Mouse (Mus musculus) lung, embryonic 16.5 days (tissue): ENCODE measurements around the gene Fgfr2. TPM values are rescaled to one million over a fixed set of nuclear protein-coding genes. Genes with fewer than 3 reads are reported as not detected.
A peak's percentile ranks its signal among the peaks of the same experiment; 100 is the strongest.
"Not testable (repeated sequence)": the region's sequence is repeated elsewhere in the genome, so short reads cannot be mapped to it uniquely, and the experiment has no call there.

Experiments used
- ATAC-seq: fragments of 200-750 bp; cut with Nextera tagmentation; 2 replicates; pipeline ENCODE4 v1.8.0; 2017; ENCODE audit warnings: low read depth, mild to moderate bottlenecking, moderate library complexity
- H3K27ac ChIP-seq: fragments of 300-500 bp; sonication (generic); 2 replicates; pipeline ENCODE4 v1.5.1; 2014; ENCODE audit warnings: mild to moderate bottlenecking, control low read depth, low read length
- H3K27me3 ChIP-seq: fragments of 300-500 bp; sonication (generic); 2 replicates; pipeline ENCODE4 v1.6.1; 2014; ENCODE audit warnings: low read depth, low read length, mixed read lengths; ENCODE audit not compliant: control insufficient read depth, insufficient read depth
- H3K36me3 ChIP-seq: fragments of 300-500 bp; sonication (generic); 2 replicates; pipeline ENCODE4 v1.6.1; 2014; ENCODE audit warnings: low read length; ENCODE audit not compliant: control insufficient read depth, insufficient read depth
- H3K4me1 ChIP-seq: fragments of 300-500 bp; sonication (generic); replicated peaks from 2 replicates; pipeline ENCODE4 v1.6.1; 2014; ENCODE audit warnings: low read length, mixed read lengths; ENCODE audit not compliant: control insufficient read depth, insufficient read depth
- H3K4me2 ChIP-seq: fragments of 300-500 bp; sonication (generic); 2 replicates; pipeline ENCODE4 v1.6.1; 2014; ENCODE audit warnings: low read depth, low read length, control low read depth
- H3K4me3 ChIP-seq: fragments of 300-500 bp; sonication (generic); 2 replicates; pipeline ENCODE4 v1.5.1; 2014; ENCODE audit warnings: mild to moderate bottlenecking, low read length, control low read depth
- H3K9ac ChIP-seq: fragments of 300-500 bp; sonication (generic); 2 replicates; pipeline ENCODE4 v1.6.1; 2014; ENCODE audit warnings: low read length, control low read depth
- H3K9me3 ChIP-seq: fragments of 300-500 bp; sonication (generic); 2 replicates; pipeline ENCODE4 v1.6.1; 2016; ENCODE audit warnings: low read length; ENCODE audit not compliant: control insufficient read depth
- WGBS: fragments of 180-500 bp; shearing (Covaris S2); extraction: QIAGEN DNeasy Blood & Tissue Kit; methylation state at CpG from one replicate; pipeline ENCODE4 v1.1.7; 2014; 5-methylcytosine and 5-hydroxymethylcytosine counted together
- polyA plus RNA-seq: library from polyadenylated mRNA; unstranded; fragments of >200 nt; fragmentation: Nextera tagmentation; extraction: Ambion mirVana; gene quantifications from 2 replicates; pipeline ENCODE4 v1.2.1, GENCODE M21; 2015

Fgfr2 gene
- polyA plus RNA-seq, 1 experiment from 2014 or later, result 175 TPM

DNA sequence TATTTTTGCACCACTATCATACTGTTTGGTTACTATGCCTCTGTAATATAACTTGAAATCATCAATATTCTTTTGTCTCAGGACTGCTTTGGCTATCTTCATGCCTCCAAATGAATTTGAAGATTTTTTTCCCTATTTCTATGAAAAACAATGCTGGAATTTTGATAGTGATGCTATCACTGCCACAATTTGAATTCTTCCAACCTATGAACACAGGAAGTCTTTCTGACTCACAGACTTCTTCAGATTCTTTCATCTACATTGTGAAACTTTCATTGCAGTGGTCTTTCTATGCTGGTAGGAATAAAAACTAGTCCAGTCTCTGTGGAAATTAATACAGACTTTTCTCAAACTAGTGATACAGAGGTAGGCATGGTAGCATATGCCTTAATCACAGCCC, 2631.1 kb downstream of the Fgfr2 start:
- 0 out of 2 replicates have a peak, but pooled peaks cover 3% of the 10 kb centered on the region for H3K36me3 ChIP-seq
- H3K4me3 ChIP-seq, result no peak overlapping the region
- H3K4me2 ChIP-seq, result no peak overlapping the region
- no peaks in the 10 kb centered on the region for H3K9me3 ChIP-seq
- no peaks in the 10 kb centered on the region for H3K4me1 ChIP-seq
- no peak overlapping the region for H3K27ac ChIP-seq
- H3K27me3 ChIP-seq, result no peaks in the 10 kb centered on the region
- no peak for ATAC-seq
- no peak overlapping the region for H3K9ac ChIP-seq

DNA sequence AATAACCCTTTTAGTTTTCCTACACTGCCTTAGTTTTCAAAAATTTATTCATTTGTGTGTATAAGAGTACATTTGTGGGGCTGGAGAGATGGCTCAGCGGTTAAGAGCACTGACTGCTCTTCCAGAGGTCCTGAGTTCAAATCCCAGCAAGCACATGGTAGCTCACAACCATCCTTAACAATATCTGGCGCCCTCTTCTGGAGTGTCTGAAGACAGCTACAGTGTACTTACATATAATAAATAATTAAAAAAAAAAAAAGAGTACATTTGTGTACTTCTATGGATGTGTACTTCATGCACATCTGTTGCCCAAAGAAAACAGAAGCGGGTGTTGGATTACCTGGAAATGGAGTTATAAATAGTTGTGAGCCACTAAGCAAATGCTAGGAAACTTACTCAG, 2644.1 kb downstream of the Fgfr2 start:
- H3K36me3 ChIP-seq, H3K4me3 ChIP-seq, H3K9me3 ChIP-seq, H3K4me1 ChIP-seq, H3K4me2 ChIP-seq, H3K9ac ChIP-seq, ATAC-seq, H3K27ac ChIP-seq, H3K27me3 ChIP-seq: not testable (repeated sequence)
- 82% methylated on average over 3 of the region's 3 CpGs for WGBS

DNA sequence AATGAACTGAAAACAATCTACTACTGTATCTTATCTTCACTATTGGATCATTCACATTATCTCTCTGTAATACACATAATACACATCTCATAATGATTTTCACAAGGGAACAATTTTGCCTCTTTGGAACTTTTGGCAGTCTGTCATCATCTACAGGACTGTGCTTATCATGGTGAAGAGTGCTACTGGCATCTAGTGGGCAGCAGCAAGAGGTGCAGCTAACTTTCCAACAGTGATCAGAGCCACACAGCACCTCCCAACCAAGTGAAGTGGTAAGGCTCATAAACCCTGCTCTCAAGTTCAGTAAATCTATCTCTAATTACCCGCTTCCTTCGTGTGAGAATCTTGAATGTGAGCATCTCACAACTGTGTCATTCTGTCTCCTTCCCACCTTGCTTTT, 2647.2 kb downstream of the Fgfr2 start:
- H3K4me1 ChIP-seq, result no peaks in the 10 kb centered on the region; the same call in 1 of the 2 replicates
- no peak overlapping the region for H3K27ac ChIP-seq

DNA sequence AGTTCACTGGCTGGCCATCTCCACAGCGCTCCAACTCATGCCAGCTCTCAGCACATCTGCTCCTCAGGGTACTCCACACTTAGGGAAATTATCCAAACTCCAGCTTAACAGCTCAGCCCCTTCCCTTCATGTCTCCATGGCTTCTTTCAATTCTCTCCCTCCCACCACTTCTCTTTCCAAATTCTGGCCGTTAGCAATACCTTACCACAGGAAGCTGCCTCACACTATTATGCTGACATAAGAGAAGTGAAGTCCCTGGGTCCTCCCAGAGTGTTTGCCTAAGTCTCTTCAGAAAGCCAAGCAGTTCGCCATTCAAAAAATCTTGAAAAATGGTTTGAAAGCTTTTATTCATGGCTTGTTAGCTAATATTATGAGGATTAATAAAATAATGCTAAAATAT, 2649.3 kb downstream of the Fgfr2 start:
- H3K27me3 ChIP-seq, result no peaks in the 10 kb centered on the region
- no peak overlapping the region for H3K9ac ChIP-seq
- H3K4me2 ChIP-seq, result no peak overlapping the region
- no peaks in the 10 kb centered on the region; the same call in 1 of the 2 replicates for H3K4me1 ChIP-seq
- no peaks in the 10 kb centered on the region for H3K9me3 ChIP-seq
- WGBS, result 55% methylated on average over 3 of the region's 3 CpGs
- no peaks in the 10 kb centered on the region for H3K36me3 ChIP-seq
- no peak for ATAC-seq
- no peak overlapping the region for H3K27ac ChIP-seq
- H3K4me3 ChIP-seq, result no peak overlapping the region

More for the DNA sequence above, 2647.2 kb downstream of the Fgfr2 start:
- Histone ChIP-seq H3K4me3 (no peak overlapping the region), H3K27me3 (no peaks in the 10 kb centered on the region), H3K4me2 (no peak overlapping the region), H3K36me3 (peaks cover 3% of the 10 kb centered on the region; the same call in 1 of the 2 replicates), H3K9ac (no peak overlapping the region), H3K9me3 (no peaks in the 10 kb centered on the region)
- peak; percentile 82 for ATAC-seq
- 36% methylated on average over 2 of the region's 2 CpGs for WGBS

DNA sequence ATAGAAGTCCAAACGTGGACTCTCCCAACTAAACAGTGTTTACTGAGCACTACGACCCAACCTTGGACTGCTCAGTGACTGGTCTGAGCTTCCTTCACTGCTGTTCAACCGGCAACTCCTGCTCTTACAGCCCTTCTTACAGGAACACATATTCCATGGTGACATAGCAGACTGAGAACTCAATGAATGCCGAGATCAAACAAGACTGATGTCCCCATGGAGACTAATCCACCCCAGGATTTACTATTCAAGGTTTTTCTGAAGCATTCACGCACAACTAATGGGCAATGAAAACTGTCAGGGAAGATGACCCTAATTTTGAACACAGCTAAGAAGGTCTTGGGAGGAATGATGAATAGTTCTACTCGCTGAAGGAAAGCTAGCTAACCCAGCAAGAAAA, 2650.5 kb downstream of the Fgfr2 start:
- Histone ChIP-seq H3K27me3 (no peaks in the 10 kb centered on the region), H3K9me3 (no peaks in the 10 kb centered on the region), H3K4me1 (no peaks in the 10 kb centered on the region; the same call in 1 of the 2 replicates), H3K27ac (no peak overlapping the region), H3K4me3 (no peak overlapping the region), H3K9ac (no peak overlapping the region), H3K36me3 (no peaks in the 10 kb centered on the region), H3K4me2 (no peak overlapping the region)
- 70% methylated on average over 6 of the region's 6 CpGs for WGBS
- no peak for ATAC-seq

DNA sequence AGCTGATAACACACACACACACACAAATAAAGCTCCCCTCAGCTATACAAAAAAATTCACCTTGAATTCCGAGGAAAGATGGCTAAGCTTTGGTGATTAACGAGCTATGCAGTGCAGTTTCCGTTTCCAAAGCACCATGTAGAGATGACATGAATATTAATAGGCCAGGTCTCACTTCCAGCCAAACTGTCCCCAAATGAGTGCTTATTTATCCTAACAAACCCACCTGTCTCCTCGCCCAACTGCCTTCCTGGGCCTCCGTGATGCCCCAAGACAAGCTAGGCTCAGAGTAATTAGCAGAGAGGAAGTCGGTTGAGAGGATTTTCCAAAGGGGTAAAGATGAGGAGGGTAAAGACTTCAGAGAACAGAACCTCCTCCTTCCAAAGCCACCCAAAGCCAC, 2652.1 kb downstream of the Fgfr2 start:
- no peaks in the 10 kb centered on the region for H3K27me3 ChIP-seq
- H3K4me2 ChIP-seq, result no peak overlapping the region
- no peak overlapping the region for H3K27ac ChIP-seq
- no peaks in the 10 kb centered on the region; the same call in 1 of the 2 replicates for H3K4me1 ChIP-seq
- no peak overlapping the region for H3K9ac ChIP-seq
- ATAC-seq, result no peak
- no peaks in the 10 kb centered on the region for H3K9me3 ChIP-seq
- no peak overlapping the region for H3K4me3 ChIP-seq
- WGBS, result 54% methylated on average over 6 of the region's 6 CpGs
- H3K36me3 ChIP-seq, result no peaks in the 10 kb centered on the region

DNA sequence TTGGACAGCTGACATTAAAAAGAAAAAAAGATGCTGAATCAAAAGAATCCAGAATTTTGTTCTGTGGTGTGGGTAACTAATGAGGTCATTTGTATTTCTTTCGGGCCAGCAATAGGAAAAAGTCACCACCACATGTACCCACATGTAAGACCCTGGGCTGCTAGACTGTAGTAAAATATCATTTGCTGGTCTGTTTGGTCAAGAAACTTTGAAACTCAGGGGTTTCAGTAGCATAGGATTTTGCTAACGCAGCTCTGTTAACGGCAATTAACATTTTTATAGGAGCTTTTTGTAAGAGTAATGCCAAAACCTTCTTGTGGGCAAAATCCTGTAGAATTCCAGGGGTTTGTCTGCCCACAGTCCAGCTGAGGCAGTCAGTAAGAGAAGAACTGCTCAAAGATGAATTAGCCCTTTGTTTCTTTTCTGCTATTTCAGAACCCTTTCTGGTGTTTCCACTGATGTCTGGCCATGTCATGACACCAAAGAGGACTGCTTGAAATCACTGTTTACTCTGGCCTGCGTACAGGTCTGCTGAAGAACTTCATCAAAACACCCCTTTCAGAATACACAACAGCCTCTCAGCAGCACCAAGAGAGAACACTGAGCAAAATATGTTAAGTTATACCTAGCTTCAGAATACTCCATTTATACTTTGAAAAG, 2667.4 kb downstream of the Fgfr2 start:
- H3K27ac ChIP-seq, result no peak overlapping the region
- 74% methylated on average over 4 of the region's 4 CpGs for WGBS
- no peak overlapping the region for H3K9ac ChIP-seq
- no peaks in the 10 kb centered on the region for H3K4me1 ChIP-seq
- ATAC-seq, result no peak
- no peaks in the 10 kb centered on the region for H3K27me3 ChIP-seq
- H3K4me3 ChIP-seq, result no peak overlapping the region
- peaks cover 9% of the 10 kb centered on the region for H3K36me3 ChIP-seq
- no peaks in the 10 kb centered on the region for H3K9me3 ChIP-seq
- no peak overlapping the region for H3K4me2 ChIP-seq

DNA sequence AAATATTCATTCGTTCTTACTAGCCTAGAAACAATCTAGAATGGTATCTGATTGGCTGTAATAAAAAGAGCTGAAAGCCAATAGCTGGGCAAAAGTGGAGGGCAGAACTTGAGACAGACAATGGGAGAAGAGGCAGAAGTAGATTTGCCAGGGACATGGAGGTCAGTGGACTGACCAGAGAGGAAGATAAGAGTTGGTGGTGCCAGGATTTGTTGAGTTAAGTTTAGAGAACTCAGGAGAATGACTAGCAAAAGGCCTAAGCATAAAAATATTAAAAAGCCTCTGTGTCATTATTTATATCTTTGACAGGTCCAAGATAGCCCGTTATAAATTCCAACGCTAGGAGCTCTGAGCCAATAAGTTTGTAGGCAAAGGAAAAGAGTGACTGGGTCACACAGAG, 2668.9 kb downstream of the Fgfr2 start:
- WGBS, result 65% methylated on average over 3 of the region's 3 CpGs
- H3K9ac ChIP-seq, result no peak overlapping the region
- no peak for ATAC-seq

DNA sequence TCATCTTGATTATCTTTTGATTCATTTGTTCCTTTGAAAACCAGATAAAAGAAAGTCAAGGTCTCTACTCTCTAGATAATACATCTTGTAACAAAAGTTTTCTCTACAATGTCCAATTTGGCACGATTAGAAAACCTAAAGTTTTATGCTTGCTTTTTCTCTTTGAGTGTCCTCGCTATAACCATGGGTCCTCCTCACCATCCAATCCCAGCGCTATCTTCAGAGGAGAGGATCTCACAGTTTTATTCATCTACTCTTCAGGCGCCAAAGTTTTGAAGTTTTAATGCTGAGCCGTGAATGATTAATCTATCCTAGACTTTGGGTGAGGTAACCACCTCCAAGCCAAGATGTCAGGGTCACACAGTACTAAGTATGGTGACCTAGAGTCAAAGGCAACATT, 2687.4 kb downstream of the Fgfr2 start:
- 86% methylated on average over 5 of the region's 5 CpGs for WGBS
- H3K4me1 ChIP-seq, result no peaks in the 10 kb centered on the region
- H3K9ac ChIP-seq, result no peak overlapping the region
- no peak overlapping the region for H3K27ac ChIP-seq
- no peak for ATAC-seq
- no peak overlapping the region for H3K4me2 ChIP-seq
- no peaks in the 10 kb centered on the region for H3K9me3 ChIP-seq
- no peak overlapping the region for H3K4me3 ChIP-seq
- H3K27me3 ChIP-seq, result no peaks in the 10 kb centered on the region
- H3K36me3 ChIP-seq, result no peaks in the 10 kb centered on the region

More for the DNA sequence above, 2668.9 kb downstream of the Fgfr2 start:
- no peaks in the 10 kb centered on the region for H3K9me3 ChIP-seq
- H3K27ac ChIP-seq, result no peak overlapping the region
- H3K4me1 ChIP-seq, result no peaks in the 10 kb centered on the region
- H3K4me2 ChIP-seq, result no peak overlapping the region
- no peaks in the 10 kb centered on the region for H3K27me3 ChIP-seq
- no peak overlapping the region for H3K4me3 ChIP-seq
- peaks cover 6% of the 10 kb centered on the region for H3K36me3 ChIP-seq

DNA sequence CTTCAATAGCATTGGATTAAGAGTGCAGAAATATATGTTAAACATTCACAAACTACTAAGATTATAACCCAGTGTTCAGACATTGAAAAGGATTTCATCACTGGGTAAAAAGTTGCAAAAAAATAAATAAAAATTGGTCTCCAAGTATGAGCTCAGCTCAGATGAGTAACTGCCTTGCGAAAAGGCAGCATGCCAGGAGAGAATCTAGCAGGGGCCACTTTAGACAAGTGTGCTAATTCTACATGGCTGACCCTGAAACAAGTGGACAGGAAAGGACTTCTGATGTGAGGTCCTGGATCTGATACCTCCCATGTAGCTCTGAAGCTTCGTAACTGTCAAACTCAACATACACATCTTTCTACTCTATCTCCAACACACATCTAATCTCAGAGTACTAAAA, 2691.0 kb downstream of the Fgfr2 start:
- no peaks in the 10 kb centered on the region for H3K36me3 ChIP-seq
- no peak overlapping the region for H3K9ac ChIP-seq
- WGBS, result 91% methylated on average over 2 of the region's 2 CpGs

More for the DNA sequence above, 2691.0 kb downstream of the Fgfr2 start:
- H3K9me3 ChIP-seq, result no peaks in the 10 kb centered on the region
- no peak overlapping the region for H3K27ac ChIP-seq
- no peak for ATAC-seq
- no peak overlapping the region for H3K4me3 ChIP-seq
- H3K4me1 ChIP-seq, result no peaks in the 10 kb centered on the region
- H3K4me2 ChIP-seq, result no peak overlapping the region
- no peaks in the 10 kb centered on the region for H3K27me3 ChIP-seq
